Mouse (Mus musculus): ENCODE results near the gene Rcbtb2.
"Not testable (repeated sequence)": the region's sequence is repeated elsewhere in the genome, so short reads cannot be mapped to it uniquely, and the experiment has no call there.

Rcbtb2 gene

GRCm38 (mm10) chr14:73107952-73108351, 14.9 kb upstream of the Rcbtb2 start:
- no peaks in the 10 kb centered on the region for H3K36me3 ChIP-seq (ENCODE audit: insufficient read depth, low read length)
- TF ChIP-seq CTCF (conservative IDR thresholded peaks at IDR 0.05; ENCODE audit: low read length) = no peak
- peaks cover 15% of the 10 kb centered on the region for H3K4me1 ChIP-seq (replicated peaks; ENCODE audit: low read depth, low read length)
- H3K9me3 ChIP-seq (ENCODE audit: low read length) = no peaks in the 10 kb centered on the region; the same call in 1 of the 2 replicates
- H3K27me3 ChIP-seq (ENCODE audit: insufficient read depth, low read length) = no peaks in the 10 kb centered on the region
- H3K4me3 ChIP-seq (replicated peaks; ENCODE audit: low read length) = no peak overlapping the region

- Histone ChIP-seq H3K4me1 (replicated peaks; ENCODE audit: low read depth, low read length) (peaks cover 15% of the 10 kb centered on the region), H3K36me3 (ENCODE audit: insufficient read depth, low read length) (no peaks in the 10 kb centered on the region), H3K27me3 (ENCODE audit: insufficient read depth, low read length) (no peaks in the 10 kb centered on the region), H3K9me3 (ENCODE audit: low read length) (no peaks in the 10 kb centered on the region; the same call in 1 of the 2 replicates), H3K4me3 (replicated peaks; ENCODE audit: low read length) (no peak overlapping the region)
- TF ChIP-seq CTCF (conservative IDR thresholded peaks at IDR 0.05; ENCODE audit: low read length) (no peak), NANOG (IDR thresholded peaks at IDR 0.05; ENCODE audit: borderline replicate concordance, low read length) (no peak), POU5F1 (IDR thresholded peaks at IDR 0.05; ENCODE audit: borderline replicate concordance, low read length) (no peak)
Measured at GRCm38 (mm10) chr14:73110682-73111081, 12.2 kb upstream of the Rcbtb2 start.

- H3K27me3 ChIP-seq (ENCODE audit: insufficient read depth, low read length) = no peaks in the 10 kb centered on the region
- no peaks in the 10 kb centered on the region for H3K36me3 ChIP-seq (ENCODE audit: insufficient read depth, low read length)
- TF ChIP-seq NANOG (IDR thresholded peaks at IDR 0.05; ENCODE audit: borderline replicate concordance, low read length) (no peak), POU5F1 (IDR thresholded peaks at IDR 0.05; ENCODE audit: borderline replicate concordance, low read length) (no peak), CTCF (conservative IDR thresholded peaks at IDR 0.05; ENCODE audit: low read length) (no peak)
- H3K9me3 ChIP-seq (ENCODE audit: low read length) = no peaks in the 10 kb centered on the region; the same call in 1 of the 2 replicates
- H3K4me1 ChIP-seq (replicated peaks; ENCODE audit: low read depth, low read length) = peaks cover 15% of the 10 kb centered on the region
- H3K4me3 ChIP-seq (replicated peaks; ENCODE audit: low read length) = no peak overlapping the region
Measured at GRCm38 (mm10) chr14:73111091-73111490, 11.7 kb upstream of the Rcbtb2 start.

GRCm38 (mm10) chr14:73112186-73112840, 10.5 kb upstream of the Rcbtb2 start:
- Histone ChIP-seq H3K4me1 (replicated peaks; ENCODE audit: low read depth, low read length) (peaks cover 9% of the 10 kb centered on the region), H3K36me3 (ENCODE audit: insufficient read depth, low read length) (no peaks in the 10 kb centered on the region), H3K9me3 (ENCODE audit: low read length) (no peaks in the 10 kb centered on the region; the same call in 1 of the 2 replicates), H3K27me3 (ENCODE audit: insufficient read depth, low read length) (no peaks in the 10 kb centered on the region), H3K4me3 (replicated peaks; ENCODE audit: low read length) (no peak overlapping the region)
- no peak for TF ChIP-seq POU5F1 (IDR thresholded peaks at IDR 0.05; ENCODE audit: borderline replicate concordance, low read length)
- no peak for TF ChIP-seq NANOG (IDR thresholded peaks at IDR 0.05; ENCODE audit: borderline replicate concordance, low read length)
- TF ChIP-seq CTCF (conservative IDR thresholded peaks at IDR 0.05; ENCODE audit: low read length) = no peak

- not testable (repeated sequence) for H3K27me3 ChIP-seq (ENCODE audit: insufficient read depth, low read length); H3K9me3 ChIP-seq (ENCODE audit: low read length); H3K36me3 ChIP-seq (ENCODE audit: insufficient read depth, low read length); H3K4me3 ChIP-seq (replicated peaks; ENCODE audit: low read length)
- peaks cover 18% of the 10 kb centered on the region for H3K4me1 ChIP-seq (replicated peaks; ENCODE audit: low read depth, low read length)
Measured at GRCm38 (mm10) chr14:73114952-73115351, 7.9 kb upstream of the Rcbtb2 start.

GRCm38 (mm10) chr14:73116301-73116700, 6.5 kb upstream of the Rcbtb2 start:
- no peaks in the 10 kb centered on the region for H3K9me3 ChIP-seq (ENCODE audit: low read length)
- no peaks in the 10 kb centered on the region for H3K36me3 ChIP-seq (ENCODE audit: insufficient read depth, low read length)
- TF ChIP-seq NANOG (IDR thresholded peaks at IDR 0.05; ENCODE audit: borderline replicate concordance, low read length) (no peak), POU5F1 (IDR thresholded peaks at IDR 0.05; ENCODE audit: borderline replicate concordance, low read length) (no peak), CTCF (conservative IDR thresholded peaks at IDR 0.05; ENCODE audit: low read length) (no peak)
- peaks cover 18% of the 10 kb centered on the region for H3K4me1 ChIP-seq (replicated peaks; ENCODE audit: low read depth, low read length)
- no peak overlapping the region for H3K4me3 ChIP-seq (replicated peaks; ENCODE audit: low read length)
- H3K27me3 ChIP-seq (ENCODE audit: insufficient read depth, low read length) = no peaks in the 10 kb centered on the region

- Histone ChIP-seq H3K4me3 (replicated peaks; ENCODE audit: low read length) (no peak overlapping the region), H3K4me1 (replicated peaks; ENCODE audit: low read depth, low read length) (peaks cover 18% of the 10 kb centered on the region), H3K9me3 (ENCODE audit: low read length) (no peaks in the 10 kb centered on the region), H3K27me3 (ENCODE audit: insufficient read depth, low read length) (no peaks in the 10 kb centered on the region), H3K36me3 (ENCODE audit: insufficient read depth, low read length) (no peaks in the 10 kb centered on the region)
- TF ChIP-seq POU5F1 (IDR thresholded peaks at IDR 0.05; ENCODE audit: borderline replicate concordance, low read length) (no peak), CTCF (conservative IDR thresholded peaks at IDR 0.05; ENCODE audit: low read length) (no peak), NANOG (IDR thresholded peaks at IDR 0.05; ENCODE audit: borderline replicate concordance, low read length) (no peak)
Measured at GRCm38 (mm10) chr14:73116938-73117337, 5.9 kb upstream of the Rcbtb2 start.

- Histone ChIP-seq H3K9me3 (ENCODE audit: low read length) (no peaks in the 10 kb centered on the region), H3K4me1 (replicated peaks; ENCODE audit: low read depth, low read length) (peaks cover 12% of the 10 kb centered on the region), H3K36me3 (ENCODE audit: insufficient read depth, low read length) (no peaks in the 10 kb centered on the region), H3K27me3 (ENCODE audit: insufficient read depth, low read length) (no peaks in the 10 kb centered on the region), H3K4me3 (replicated peaks; ENCODE audit: low read length) (no peak overlapping the region)
- no peak for TF ChIP-seq NANOG (IDR thresholded peaks at IDR 0.05; ENCODE audit: borderline replicate concordance, low read length)
- no peak; the same call in 1 of the 2 replicates for TF ChIP-seq CTCF (conservative IDR thresholded peaks at IDR 0.05; ENCODE audit: low read length)
- TF ChIP-seq POU5F1 (IDR thresholded peaks at IDR 0.05; ENCODE audit: borderline replicate concordance, low read length) = no peak
Measured at GRCm38 (mm10) chr14:73117411-73118392, 5.1 kb upstream of the Rcbtb2 start.

All from E14TG2a.4 (cell line).